Mouse (Mus musculus): Measurements from ENCODE around the gene Crybg3.

DNA sequence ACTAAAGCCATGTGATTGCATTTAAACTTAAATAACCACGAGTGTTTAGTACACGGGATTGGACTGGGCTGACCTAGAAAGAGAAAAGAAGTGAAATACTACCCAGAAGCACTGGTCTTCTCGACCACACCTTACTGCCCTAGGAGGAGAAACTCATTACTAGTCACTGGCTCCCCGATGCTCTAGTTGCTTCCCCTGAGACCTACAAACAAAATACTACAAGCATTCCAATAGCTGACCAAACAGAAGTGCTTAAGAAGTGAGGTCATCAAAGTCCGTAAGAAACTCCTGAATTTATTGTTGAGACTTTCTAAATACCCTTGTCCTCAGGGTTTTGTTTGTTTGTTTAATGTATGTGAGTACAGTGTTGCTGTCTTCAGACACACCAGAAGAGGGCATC is 90.9 kb downstream of the Crybg3 start:
- TF ChIP-seq CTCF (conservative IDR thresholded peaks at IDR 0.05; ENCODE audit: insufficient read depth, insufficient read length, low read depth, low read length): no peak
- no peak for TF ChIP-seq POLR2A (IDR thresholded peaks at IDR 0.05; ENCODE audit: low read depth, low read length)

Measured in kidney, adult 2 months (tissue).